Mouse (Mus musculus) hematopoietic stem cell, adult 5-6 weeks (primary cell): ENCODE data around the gene Pagr1a. TPM values are rescaled to one million over a fixed set of nuclear protein-coding genes. Genes with fewer than 3 reads are reported as not detected.
A peak's percentile ranks its signal among the peaks of the same experiment; 100 is the strongest.

Source experiments
- ATAC-seq, 2 experiments: fragments of 125-278 bp in 1 of 2; replicated peaks in 1 of 2; 2 replicates each; pipeline ENCODE4 v1.8.0; 2016 to 2017; ENCODE audit warnings: inconsistent platforms in 2 of 2, mild to moderate bottlenecking in 2 of 2, moderate number of reproducible peaks in 2 of 2, low read depth in 1 of 2, moderate TSS enrichment in 1 of 2; ENCODE audit not compliant: low FRiP score in 2 of 2, poor library complexity in 2 of 2, severe bottlenecking in 2 of 2, insufficient read depth in 1 of 2, low TSS enrichment in 1 of 2
- total RNA-seq: library from RNA; stranded (forward); fragments of 172-1452, 232-1000 nt; gene quantifications from 2 replicates; pipeline ENCODE4 v1.2.3, GENCODE M21; 2017

The Pagr1a gene
- total RNA-seq, 1 experiment from 2014 or later = 3.7 TPM

- ATAC-seq = no peak
Observed at GRCm38 (mm10) chr7:127011051-127011450, 6.1 kb downstream of the Pagr1a start.

GRCm38 (mm10) chr7:127009307-127010085, 7.7 kb downstream of the Pagr1a start:
- ATAC-seq = no peak

GRCm38 (mm10) chr7:127008239-127009019, 8.7 kb downstream of the Pagr1a start:
- ATAC-seq = peak; percentile 92 to 96

- no peak for ATAC-seq
Observed at GRCm38 (mm10) chr7:127007313-127008024, 9.7 kb downstream of the Pagr1a start.

- ATAC-seq = no peak
Observed at GRCm38 (mm10) chr7:127004122-127004875, 12.9 kb downstream of the Pagr1a start.

GRCm38 (mm10) chr7:127003620-127004019, 13.5 kb downstream of the Pagr1a start:
- no peak for ATAC-seq

- ATAC-seq = no peak
Observed at GRCm38 (mm10) chr7:126999568-126999967, 17.6 kb downstream of the Pagr1a start.

- no peak for ATAC-seq
Observed at GRCm38 (mm10) chr7:126996449-126996848, 20.7 kb downstream of the Pagr1a start.

GRCm38 (mm10) chr7:126988816-126989215, 28.3 kb downstream of the Pagr1a start:
- ATAC-seq = no peak

- peak; percentile 56 to 65; a peak in 3 of 4 replicates for ATAC-seq
Observed at GRCm38 (mm10) chr7:126986319-126986718, 30.8 kb downstream of the Pagr1a start.

GRCm38 (mm10) chr7:126984667-126985444, 32.3 kb downstream of the Pagr1a start:
- no peak for ATAC-seq

- ATAC-seq = no peak
Observed at GRCm38 (mm10) chr7:126983113-126983512, 34.0 kb downstream of the Pagr1a start.

- ATAC-seq = no peak
Observed at GRCm38 (mm10) chr7:126982054-126982453, 35.1 kb downstream of the Pagr1a start.

GRCm38 (mm10) chr7:126981601-126982000, 35.6 kb downstream of the Pagr1a start:
- ATAC-seq = no peak

GRCm38 (mm10) chr7:126978841-126979240, 38.3 kb downstream of the Pagr1a start:
- ATAC-seq = no peak

GRCm38 (mm10) chr7:126976878-126977459, 40.2 kb downstream of the Pagr1a start:
- no peak for ATAC-seq
